Mouse (Mus musculus): Measurements from ENCODE around the gene Flvcr1.

GRCm38 (mm10) chr1:191026021-191026713, at the start of gene Flvcr1:
- TF ChIP-seq CTCF (IDR thresholded peaks at IDR 0.05; ENCODE audit: control insufficient read depth, insufficient read depth, insufficient read length) (peak; percentile 1), CEBPB (IDR thresholded peaks at IDR 0.05; ENCODE audit: low read depth) (no peak), MAX (IDR thresholded peaks at IDR 0.05) (no peak), USF1 (IDR thresholded peaks at IDR 0.05; ENCODE audit: low read depth) (no peak), MYOD1 (IDR thresholded peaks at IDR 0.05; ENCODE audit: control insufficient read depth, insufficient read length, low read depth) (no peak)
